ENCODE assay signal across 28 mouse cellular contexts in the genomic region with DNA sequence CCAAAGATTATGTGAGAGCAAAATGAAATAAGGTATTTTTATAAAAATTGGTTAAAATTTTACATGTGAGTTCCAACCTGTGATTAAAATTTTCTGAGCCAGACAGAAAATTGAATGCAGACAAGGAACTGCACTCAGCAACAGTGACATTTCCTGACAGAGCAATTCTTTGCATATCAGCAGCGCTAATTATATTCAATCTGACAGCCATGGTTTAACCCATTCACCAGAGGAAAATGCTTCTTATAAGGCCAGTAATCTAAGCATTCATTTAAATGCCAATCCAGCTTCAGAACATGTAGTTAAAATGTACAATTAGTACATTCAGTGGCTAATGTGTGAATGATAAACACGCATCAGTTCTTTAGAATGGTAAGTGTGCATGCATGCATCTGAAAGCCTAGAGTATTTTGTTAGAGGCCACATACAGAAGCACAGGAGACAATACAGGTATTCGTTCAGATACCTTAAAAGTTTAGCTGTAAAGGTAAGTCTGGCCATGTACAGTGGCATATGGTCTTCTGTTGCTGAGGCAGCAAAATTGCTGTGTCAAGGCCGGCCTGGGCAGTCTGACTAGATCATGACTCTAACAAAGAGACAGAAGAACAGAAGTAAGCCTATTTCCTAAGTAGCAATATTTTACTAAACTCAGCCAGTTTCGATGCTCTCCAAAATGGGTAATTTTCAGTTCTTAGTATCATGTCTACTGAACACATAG.
DNase-seq lines count a peak whose midpoint lies in the region; ATAC-seq and TF ChIP-seq lines count a peak whose summit lies in the region.
"Had no signal": no experiment of that assay in that cellular context is flagged by ENCODE, and none has a peak within 500 bp of the region (broad histone marks: within the 10 kb centered on the region; RNA-seq: fewer than 3 reads in every experiment).

No protein-coding gene starts in this region.

- no peak for DNase-seq in midbrain, postnatal 0 days (ENCODE audit: low spot score)
- peak; percentile 84 for DNase-seq in forebrain, embryonic 14.5 days (ENCODE audit: low spot score)
- peak; percentile 70 for DNase-seq in midbrain, embryonic 14.5 days
- no peak for DNase-seq in heart, postnatal 14 days
- no peak for DNase-seq in frontal cortex, postnatal 36 days (ENCODE audit: low spot score in 2 of 2)
- DNase-seq: adrenal gland, postnatal 25 days; cerebellum, adult 8-10 months; cerebellum, postnatal 25 days; gastrocnemius, postnatal 14 days; heart, adult 18-20 months; heart, postnatal 4 days; kidney, adult 9 months; kidney, postnatal 10 days; layer of hippocampus, adult 9-11 months; right cerebral cortex, adult 18-20 months; right cerebral cortex, postnatal 4 days; thymus, adult 2 months; thymus, postnatal 36 days had no signal

- no peak overlapping the region for H3K9ac ChIP-seq in midbrain, embryonic 12.5 days (replicated peaks)
- no peak overlapping the region for H3K9ac ChIP-seq in midbrain, postnatal 0 days (replicated peaks; ENCODE audit: low read length, poor library complexity, severe bottlenecking)
- no peak overlapping the region for H3K9ac ChIP-seq in forebrain, embryonic 14.5 days (ENCODE audit: low read length)
- H3K9ac ChIP-seq in midbrain, embryonic 14.5 days (replicated peaks; ENCODE audit: low read length): no peak overlapping the region
- H3K9ac ChIP-seq: embryonic facial prominence, embryonic 12.5 days; hindbrain, embryonic 13.5 days; limb, embryonic 12.5 days; liver, embryonic 15.5 days; lung, embryonic 15.5 days had no signal

- peaks cover 15% of the 10 kb centered on the region; the same call in 1 of the 2 replicates for H3K27me3 ChIP-seq in midbrain, embryonic 12.5 days
- H3K27me3 ChIP-seq in midbrain, postnatal 0 days (ENCODE audit: insufficient read depth, low read length): no peaks in the 10 kb centered on the region
- H3K27me3 ChIP-seq in forebrain, embryonic 14.5 days (replicated peaks; ENCODE audit: control insufficient read depth, insufficient read depth, low read length): no peaks in the 10 kb centered on the region
- H3K27me3 ChIP-seq in midbrain, embryonic 14.5 days (ENCODE audit: control insufficient read depth, insufficient read depth, low read length): no peaks in the 10 kb centered on the region
- H3K27me3 ChIP-seq: embryonic facial prominence, embryonic 12.5 days; hindbrain, embryonic 13.5 days; limb, embryonic 12.5 days; liver, embryonic 15.5 days; lung, embryonic 15.5 days had no signal

- no peak overlapping the region for H3K4me2 ChIP-seq in midbrain, embryonic 12.5 days (replicated peaks)
- no peak overlapping the region for H3K4me2 ChIP-seq in midbrain, postnatal 0 days (ENCODE audit: low read depth, low read length, poor library complexity, severe bottlenecking)
- H3K4me2 ChIP-seq in forebrain, embryonic 14.5 days (ENCODE audit: low read length): no peak overlapping the region
- H3K4me2 ChIP-seq in midbrain, embryonic 14.5 days (ENCODE audit: low read length): no peak overlapping the region
- H3K4me2 ChIP-seq: embryonic facial prominence, embryonic 12.5 days; heart, embryonic 11.5 days; hindbrain, embryonic 13.5 days; limb, embryonic 12.5 days; liver, embryonic 15.5 days; lung, embryonic 15.5 days had no signal

- no peak overlapping the region for H3K4me3 ChIP-seq in midbrain, embryonic 12.5 days
- no peak overlapping the region for H3K4me3 ChIP-seq in midbrain, postnatal 0 days (ENCODE audit: low read depth, low read length)
- no peak overlapping the region for H3K4me3 ChIP-seq in forebrain, embryonic 14.5 days (ENCODE audit: low read depth, low read length)
- no peak overlapping the region for H3K4me3 ChIP-seq in midbrain, embryonic 14.5 days (replicated peaks; ENCODE audit: low read depth, low read length)
- H3K4me3 ChIP-seq: embryonic facial prominence, embryonic 12.5 days; hindbrain, embryonic 13.5 days; limb, embryonic 12.5 days; liver, embryonic 15.5 days; lung, embryonic 15.5 days had no signal

- no peak for TF ChIP-seq CTCF in midbrain, postnatal 0 days (IDR thresholded peaks at IDR 0.05)

- peaks cover 3% of the 10 kb centered on the region; the same call in 1 of the 2 replicates for H3K4me1 ChIP-seq in midbrain, embryonic 12.5 days
- no peaks in the 10 kb centered on the region for H3K4me1 ChIP-seq in midbrain, postnatal 0 days (ENCODE audit: insufficient read depth, low read length)
- H3K4me1 ChIP-seq in forebrain, embryonic 14.5 days (ENCODE audit: control insufficient read depth, insufficient read depth, low read length): peaks cover 6% of the 10 kb centered on the region
- peaks cover 3% of the 10 kb centered on the region; the same call in 1 of the 2 replicates for H3K4me1 ChIP-seq in midbrain, embryonic 14.5 days (ENCODE audit: control insufficient read depth, insufficient read depth, low read length)
- H3K4me1 ChIP-seq: embryonic facial prominence, embryonic 12.5 days; hindbrain, embryonic 13.5 days; limb, embryonic 12.5 days; liver, embryonic 15.5 days; lung, embryonic 15.5 days had no signal

- peak; percentile 91 for ATAC-seq in midbrain, embryonic 12.5 days (ENCODE audit: low FRiP score, low read depth)
- no peak for ATAC-seq in midbrain, postnatal 0 days (ENCODE audit: low FRiP score)
- ATAC-seq in forebrain, embryonic 14.5 days: peak; percentile 90
- ATAC-seq in midbrain, embryonic 14.5 days (ENCODE audit: low FRiP score, low TSS enrichment): peak; percentile 60
- ATAC-seq in megakaryocyte-erythroid progenitor cell, adult 5-6 weeks (replicated peaks; ENCODE audit: low FRiP score, low TSS enrichment, poor library complexity, severe bottlenecking): no peak
- ATAC-seq: CD4-positive, CD25-positive, alpha-beta regulatory T cell, adult 4 months; intestine, embryonic 16.5 days had no signal

- no peaks in the 10 kb centered on the region for H3K36me3 ChIP-seq in midbrain, embryonic 12.5 days
- no peaks in the 10 kb centered on the region for H3K36me3 ChIP-seq in midbrain, postnatal 0 days (ENCODE audit: insufficient read depth, low read length)
- no peaks in the 10 kb centered on the region for H3K36me3 ChIP-seq in forebrain, embryonic 14.5 days (ENCODE audit: control insufficient read depth, insufficient read depth, low read length)
- no peaks in the 10 kb centered on the region for H3K36me3 ChIP-seq in midbrain, embryonic 14.5 days (ENCODE audit: control insufficient read depth, insufficient read depth, low read length)
- H3K36me3 ChIP-seq: embryonic facial prominence, embryonic 12.5 days; hindbrain, embryonic 13.5 days; limb, embryonic 12.5 days; liver, embryonic 15.5 days; lung, embryonic 15.5 days had no signal

- intact Hi-C loops in heart, postnatal 14 days (cut with DNase I): no loop called here

- 64% methylated on average over 5 of the region's 5 CpGs for WGBS in midbrain, embryonic 12.5 days
- 43% methylated on average over 5 of the region's 5 CpGs for WGBS in midbrain, postnatal 0 days
- WGBS in forebrain, embryonic 14.5 days: 37% methylated on average over 5 of the region's 5 CpGs
- WGBS in midbrain, embryonic 14.5 days: 40% methylated on average over 5 of the region's 5 CpGs

- no peaks in the 10 kb centered on the region for H3K9me3 ChIP-seq in midbrain, embryonic 12.5 days
- no peaks in the 10 kb centered on the region for H3K9me3 ChIP-seq in midbrain, postnatal 0 days (ENCODE audit: low read length)
- H3K9me3 ChIP-seq in forebrain, embryonic 14.5 days (replicated peaks; ENCODE audit: control insufficient read depth, low read length): no peaks in the 10 kb centered on the region
- no peaks in the 10 kb centered on the region for H3K9me3 ChIP-seq in midbrain, embryonic 14.5 days (ENCODE audit: control insufficient read depth, low read length)
- H3K9me3 ChIP-seq: embryonic facial prominence, embryonic 12.5 days; hindbrain, embryonic 13.5 days; limb, embryonic 12.5 days; liver, embryonic 15.5 days; lung, embryonic 15.5 days had no signal

- H3K27ac ChIP-seq in midbrain, embryonic 12.5 days (replicated peaks): no peak overlapping the region
- H3K27ac ChIP-seq in midbrain, postnatal 0 days (ENCODE audit: low read depth, low read length): no peak overlapping the region
- peak overlapping the region; percentile 28; the same call in 1 of the 2 replicates for H3K27ac ChIP-seq in forebrain, embryonic 14.5 days (ENCODE audit: low read depth, low read length)
- no peak overlapping the region for H3K27ac ChIP-seq in midbrain, embryonic 14.5 days (replicated peaks; ENCODE audit: low read depth, low read length)
- H3K27ac ChIP-seq: embryonic facial prominence, embryonic 12.5 days; hindbrain, embryonic 13.5 days; limb, embryonic 12.5 days; liver, embryonic 15.5 days; lung, embryonic 15.5 days had no signal

Comparison
In these comparisons a context has a peak if more than half of its experiments do, and no peak if none do; other contexts are left out.
1. ATAC-seq: peak in midbrain, embryonic 12.5 days (single experiment), forebrain, embryonic 14.5 days (single experiment) and midbrain, embryonic 14.5 days (single experiment); none in midbrain, postnatal 0 days (single experiment) and megakaryocyte-erythroid progenitor cell, adult 5-6 weeks (single experiment).
2. DNase-seq: peak in forebrain, embryonic 14.5 days (single experiment) and midbrain, embryonic 14.5 days (single experiment); none in midbrain, postnatal 0 days (single experiment), heart, postnatal 14 days (0 of 2) and frontal cortex, postnatal 36 days (0 of 2).